ENCODE assay signal across 9 mouse cellular contexts in genomic region chr2:93261521-93262290, GRCm38 (mm10).
A peak's percentile ranks its signal among the peaks of the same experiment; 100 is the strongest.
DNase-seq lines count a peak whose midpoint lies in the region; ATAC-seq lines count a peak whose summit lies in the region.
"Had no signal": no experiment of that assay in that cellular context is flagged by ENCODE, and none has a peak within 500 bp of the region (broad histone marks: within the 10 kb centered on the region; RNA-seq: fewer than 3 reads in every experiment).

No protein-coding gene starts in this region.

- ATAC-seq in midbrain, embryonic 15.5 days (replicated peaks), result no peak
- ATAC-seq in stomach, embryonic 14.5 days (ENCODE audit: insufficient number of reproducible peaks, insufficient read depth, low FRiP score, low read depth), result peak; percentile 43; the same call in 1 of the 2 replicates

- no peak overlapping the region for H3K4me2 ChIP-seq in midbrain, embryonic 15.5 days
- H3K4me2 ChIP-seq in stomach, embryonic 14.5 days (replicated peaks; ENCODE audit: low read depth, low read length), result no peak overlapping the region

- no peaks in the 10 kb centered on the region for H3K27me3 ChIP-seq in midbrain, embryonic 10.5 days (ENCODE audit: low read depth, poor library complexity, severe bottlenecking)
- no peaks in the 10 kb centered on the region for H3K27me3 ChIP-seq in midbrain, embryonic 15.5 days (replicated peaks)
- H3K27me3 ChIP-seq in stomach, embryonic 14.5 days (ENCODE audit: control insufficient read depth, insufficient read depth, low read length), result no peaks in the 10 kb centered on the region

- H3K9me3 ChIP-seq in midbrain, embryonic 10.5 days (replicated peaks), result no peaks in the 10 kb centered on the region
- no peaks in the 10 kb centered on the region for H3K9me3 ChIP-seq in midbrain, embryonic 15.5 days
- H3K9me3 ChIP-seq in stomach, embryonic 14.5 days (ENCODE audit: control insufficient read depth, low read depth, low read length), result no peaks in the 10 kb centered on the region

- no peak overlapping the region for H3K9ac ChIP-seq in midbrain, embryonic 15.5 days
- no peak overlapping the region for H3K9ac ChIP-seq in stomach, embryonic 14.5 days (replicated peaks; ENCODE audit: low read depth, low read length)

- peaks cover 22% of the 10 kb centered on the region for H3K36me3 ChIP-seq in midbrain, embryonic 10.5 days
- H3K36me3 ChIP-seq in midbrain, embryonic 15.5 days (replicated peaks), result no peaks in the 10 kb centered on the region
- H3K36me3 ChIP-seq in stomach, embryonic 14.5 days (ENCODE audit: control insufficient read depth, insufficient read depth, low read length), result no peaks in the 10 kb centered on the region

- no peak overlapping the region for H3K4me3 ChIP-seq in midbrain, embryonic 10.5 days
- no peak overlapping the region for H3K4me3 ChIP-seq in midbrain, embryonic 15.5 days
- no peak overlapping the region for H3K4me3 ChIP-seq in stomach, embryonic 14.5 days (ENCODE audit: low read depth, low read length)

- peak overlapping the region; percentile 73 for H3K27ac ChIP-seq in midbrain, embryonic 10.5 days (replicated peaks)
- no peak overlapping the region for H3K27ac ChIP-seq in midbrain, embryonic 15.5 days
- H3K27ac ChIP-seq in stomach, embryonic 14.5 days (ENCODE audit: low read length), result no peak overlapping the region

- DNase-seq in midbrain, embryonic 10.5 days (ENCODE audit: low spot score), result no peak
- DNase-seq in heart, postnatal 4 days, result peak; percentile 53
- peak; percentile 10 for DNase-seq in liver
- no peak for DNase-seq in ovary, adult 18-20 months (ENCODE audit: low spot score)
- DNase-seq in cerebellum, adult 18-20 months, result no peak
- no peak for DNase-seq in spleen, postnatal 4 days (ENCODE audit: low spot score in 2 of 2)
- DNase-seq: cerebellum, postnatal 25 days had no signal

- H3K4me1 ChIP-seq in midbrain, embryonic 10.5 days, result peaks cover 64% of the 10 kb centered on the region
- H3K4me1 ChIP-seq in midbrain, embryonic 15.5 days, result peaks cover 33% of the 10 kb centered on the region
- H3K4me1 ChIP-seq in stomach, embryonic 14.5 days (ENCODE audit: control insufficient read depth, insufficient read depth, low read length), result peaks cover 14% of the 10 kb centered on the region; the same call in 1 of the 2 replicates

- WGBS in midbrain, embryonic 10.5 days, result 75% methylated on average over 6 of the region's 6 CpGs
- WGBS in midbrain, embryonic 15.5 days, result 68% methylated on average over 6 of the region's 6 CpGs
- WGBS in stomach, embryonic 14.5 days, result 59% methylated on average over 6 of the region's 6 CpGs

Comparison
In these comparisons a context has a peak if more than half of its experiments do, and no peak if none do; other contexts are left out.
1. DNase-seq: peak in heart, postnatal 4 days (single experiment) and liver (single experiment); none in midbrain, embryonic 10.5 days (single experiment), ovary, adult 18-20 months (single experiment), cerebellum, adult 18-20 months (0 of 2) and spleen, postnatal 4 days (0 of 2).